Mouse (Mus musculus) induced T-regulatory cell, adult 2 months (primary cell): Measurements from ENCODE around the gene Hunk.

ENCODE experiments used
- DNase-seq: peaks from one replicate; pipeline ENCODE4 v3.0.0-alpha.2; 2012; ENCODE audit warnings: low read depth

Hunk gene

GRCm38 (mm10) chr16:90394761-90395160 lies 8.9 kb downstream of the Hunk start:
- DNase-seq = no peak

GRCm38 (mm10) chr16:90395996-90396556 lies 10.3 kb downstream of the Hunk start:
- no peak for DNase-seq

GRCm38 (mm10) chr16:90396882-90397281 lies 11.1 kb downstream of the Hunk start:
- no peak for DNase-seq

- DNase-seq = no peak
Measured at GRCm38 (mm10) chr16:90400314-90400713, 14.5 kb downstream of the Hunk start.

- DNase-seq = no peak
Measured at GRCm38 (mm10) chr16:90400906-90401666, 15.3 kb downstream of the Hunk start.

- DNase-seq = no peak
Measured at GRCm38 (mm10) chr16:90402292-90402691, 16.5 kb downstream of the Hunk start.

GRCm38 (mm10) chr16:90405195-90405594 lies 19.4 kb downstream of the Hunk start:
- DNase-seq = no peak

- no peak for DNase-seq
Measured at GRCm38 (mm10) chr16:90405599-90405998, 19.8 kb downstream of the Hunk start.

- no peak for DNase-seq
Measured at GRCm38 (mm10) chr16:90407541-90408289, 21.9 kb downstream of the Hunk start.

- no peak for DNase-seq
Measured at GRCm38 (mm10) chr16:90412096-90413082, 26.6 kb downstream of the Hunk start.

GRCm38 (mm10) chr16:90416621-90417020 lies 30.8 kb downstream of the Hunk start:
- DNase-seq = no peak

GRCm38 (mm10) chr16:90418661-90419060 lies 32.8 kb downstream of the Hunk start:
- no peak for DNase-seq

GRCm38 (mm10) chr16:90421145-90421544 lies 35.3 kb downstream of the Hunk start:
- DNase-seq = no peak

GRCm38 (mm10) chr16:90421551-90421950 lies 35.7 kb downstream of the Hunk start:
- DNase-seq = no peak

- no peak for DNase-seq
Measured at GRCm38 (mm10) chr16:90422108-90422529, 36.3 kb downstream of the Hunk start.

GRCm38 (mm10) chr16:90423898-90424297 lies 38.1 kb downstream of the Hunk start:
- no peak for DNase-seq

- no peak for DNase-seq
Measured at GRCm38 (mm10) chr16:90424391-90424790, 38.6 kb downstream of the Hunk start.

GRCm38 (mm10) chr16:90426234-90426633 lies 40.4 kb downstream of the Hunk start:
- no peak for DNase-seq

- DNase-seq = peak; percentile 4
Measured at GRCm38 (mm10) chr16:90427838-90428630, 42.2 kb downstream of the Hunk start.

- no peak for DNase-seq
Measured at GRCm38 (mm10) chr16:90433551-90433950, 47.7 kb downstream of the Hunk start.

- DNase-seq = peak; percentile 7
Measured at GRCm38 (mm10) chr16:90435231-90435630, 49.4 kb downstream of the Hunk start.
